Mouse (Mus musculus) neural tube, embryonic 11.5 days (tissue): Measurements from ENCODE around the gene Bfsp1. TPM values are rescaled to one million over a fixed set of nuclear protein-coding genes. Genes with fewer than 3 reads are reported as not detected.

Experiments
- ATAC-seq: fragments of 200-750 bp; cut with Nextera tagmentation; 2 replicates; pipeline ENCODE4 v1.8.0; 2017; ENCODE audit warnings: moderate number of reproducible peaks, mild to moderate bottlenecking, moderate TSS enrichment, moderate library complexity; ENCODE audit not compliant: insufficient read depth, low FRiP score, low TSS enrichment
- DNase-seq: peaks from one replicate; pipeline ENCODE4 v3.0.0-alpha.2; 2015; ENCODE audit warnings: low spot score
- H3K27ac ChIP-seq: fragments of 300-500 bp; sonication (generic); 2 replicates; pipeline ENCODE4 v1.5.1; 2014; ENCODE audit warnings: low read depth, mild to moderate bottlenecking, low read length
- H3K27me3 ChIP-seq: fragments of 300-500 bp; sonication (generic); 2 replicates; pipeline ENCODE4 v1.6.1; 2014; ENCODE audit warnings: mild to moderate bottlenecking, low read length, mixed read lengths; ENCODE audit not compliant: control insufficient read depth, insufficient read depth
- H3K36me3 ChIP-seq: fragments of 300-500 bp; sonication (generic); 2 replicates; pipeline ENCODE4 v1.6.1; 2014; ENCODE audit warnings: mild to moderate bottlenecking, low read length, moderate library complexity, mixed read lengths; ENCODE audit not compliant: control insufficient read depth, insufficient read depth
- H3K4me1 ChIP-seq: fragments of 300-500 bp; sonication (generic); 2 replicates; pipeline ENCODE4 v1.6.1; 2014; ENCODE audit warnings: low read length, mixed read lengths; ENCODE audit not compliant: control insufficient read depth, insufficient read depth
- H3K4me2 ChIP-seq: fragments of 300-500 bp; sonication (generic); 2 replicates; pipeline ENCODE4 v1.6.1; 2014; ENCODE audit warnings: low read depth, mild to moderate bottlenecking, moderate library complexity
- H3K4me3 ChIP-seq: fragments of 300-500 bp; sonication (generic); 2 replicates; pipeline ENCODE4 v1.5.1; 2014; ENCODE audit warnings: low read depth, low read length
- H3K9ac ChIP-seq: fragments of 300-500 bp; sonication (generic); 2 replicates; pipeline ENCODE4 v1.6.1; 2014; ENCODE audit warnings: mild to moderate bottlenecking, low read length
- H3K9me3 ChIP-seq: fragments of 300-500 bp; sonication (generic); 2 replicates; pipeline ENCODE4 v1.6.1; 2016; ENCODE audit warnings: low read length; ENCODE audit not compliant: control insufficient read depth
- WGBS: fragments of 180-500 bp; shearing (Covaris S2); extraction: QIAGEN DNeasy Blood & Tissue Kit; methylation state at CpG from one replicate; pipeline ENCODE4 v1.1.7; 2014; 5-methylcytosine and 5-hydroxymethylcytosine counted together
- polyA plus RNA-seq: library from polyadenylated mRNA; unstranded; fragments of >200 nt; fragmentation: Nextera tagmentation; extraction: Ambion mirVana; gene quantifications from 2 replicates; pipeline ENCODE4 v1.2.1, GENCODE M21; 2014

Bfsp1 gene
- polyA plus RNA-seq, 1 experiment from 2014 or later = 0.82 TPM

GRCm38 (mm10) chr2:143889860-143890433, 27.0 kb upstream of the Bfsp1 start:
- DNase-seq (no peak), ATAC-seq (no peak)
- Histone ChIP-seq H3K9ac (no peak overlapping the region), H3K27ac (no peak overlapping the region), H3K9me3 (no peaks in the 10 kb centered on the region), H3K27me3 (no peaks in the 10 kb centered on the region), H3K4me2 (no peak overlapping the region), H3K36me3 (no peaks in the 10 kb centered on the region), H3K4me1 (no peaks in the 10 kb centered on the region), H3K4me3 (no peak overlapping the region)
- WGBS = 59% methylated on average over 12 of the region's 12 CpGs

DNA sequence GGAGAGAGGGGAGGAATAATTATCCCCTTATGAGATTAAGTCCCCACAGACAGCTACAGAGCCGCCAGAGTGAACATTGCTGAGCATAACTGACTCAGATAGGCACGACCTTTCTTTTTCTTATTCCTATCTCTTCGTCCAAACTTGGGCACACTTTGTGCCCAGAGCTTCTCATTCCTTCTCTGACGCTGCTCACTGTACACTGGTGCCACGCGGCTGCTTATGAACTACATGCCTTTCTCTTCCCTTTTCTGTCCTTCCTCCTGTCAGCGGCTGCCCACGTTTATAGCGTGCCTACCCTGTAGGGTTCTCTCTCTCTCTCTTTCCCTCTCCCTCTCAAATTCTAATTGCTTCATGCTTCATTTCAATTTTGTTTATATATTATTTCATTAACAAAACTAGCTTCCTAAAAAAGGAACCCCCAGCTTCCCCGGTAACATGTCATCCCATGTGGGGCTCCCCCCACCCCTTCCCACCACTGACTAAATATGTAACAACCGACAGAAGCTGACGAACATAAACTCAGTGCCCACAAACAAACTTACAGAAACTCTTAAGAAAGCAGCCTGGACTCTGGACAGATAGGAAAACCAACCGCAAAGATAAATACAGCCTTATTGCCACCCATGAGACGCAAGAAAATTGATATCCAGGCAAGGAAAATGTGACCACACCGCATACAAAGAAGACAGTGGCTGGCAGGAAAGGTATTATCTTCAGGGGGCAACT, 26.3 kb upstream of the Bfsp1 start:
- H3K4me2 ChIP-seq = no peak overlapping the region
- ATAC-seq = no peak
- no peak overlapping the region for H3K4me3 ChIP-seq
- 84% methylated on average over 15 of the region's 15 CpGs for WGBS
- no peak for DNase-seq
- no peaks in the 10 kb centered on the region for H3K36me3 ChIP-seq
- no peak overlapping the region for H3K9ac ChIP-seq
- no peak overlapping the region for H3K27ac ChIP-seq
- H3K27me3 ChIP-seq = no peaks in the 10 kb centered on the region
- no peaks in the 10 kb centered on the region for H3K4me1 ChIP-seq
- H3K9me3 ChIP-seq = no peaks in the 10 kb centered on the region

DNA sequence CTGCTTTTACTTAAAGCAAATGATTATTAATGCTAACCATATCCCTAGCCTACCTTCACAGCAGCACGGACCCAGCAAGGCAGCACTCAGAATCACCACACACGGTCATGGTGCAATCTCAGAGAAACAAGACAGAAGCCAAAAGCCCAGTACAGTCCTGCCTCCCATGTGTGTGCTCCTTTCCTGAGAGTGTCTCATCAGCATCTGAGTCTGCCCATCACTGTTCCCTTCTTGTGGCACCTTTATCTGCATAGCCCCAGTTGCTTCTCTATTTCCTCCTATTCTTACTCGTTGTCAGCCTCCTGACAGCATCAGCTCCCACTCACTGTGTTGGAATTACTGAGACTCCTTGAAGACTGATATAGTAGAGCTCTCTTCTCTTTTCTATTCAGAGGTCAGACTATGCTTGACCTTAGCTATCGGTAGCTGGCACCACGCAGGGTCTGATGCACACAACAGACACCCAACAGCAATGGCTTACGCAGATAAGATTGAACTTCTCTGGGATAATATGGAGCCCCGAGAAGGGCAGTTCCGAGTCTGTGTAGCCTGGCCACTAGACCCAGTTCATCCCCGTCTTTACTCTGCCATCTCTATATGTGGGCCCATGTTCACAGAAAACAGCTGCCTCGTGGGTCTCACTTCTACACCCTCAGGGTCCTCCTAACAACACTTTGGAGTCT, 19.8 kb upstream of the Bfsp1 start:
- ATAC-seq (no peak), DNase-seq (no peak)
- Histone ChIP-seq H3K27me3 (no peaks in the 10 kb centered on the region), H3K36me3 (no peaks in the 10 kb centered on the region), H3K9ac (no peak overlapping the region), H3K4me2 (no peak overlapping the region), H3K27ac (no peak overlapping the region), H3K4me1 (no peaks in the 10 kb centered on the region), H3K4me3 (no peak overlapping the region), H3K9me3 (no peaks in the 10 kb centered on the region)
- 85% methylated on average over 10 of the region's 10 CpGs for WGBS

GRCm38 (mm10) chr2:143882002-143882401, 19.0 kb upstream of the Bfsp1 start:
- Histone ChIP-seq H3K4me1 (no peaks in the 10 kb centered on the region), H3K4me3 (no peak overlapping the region)
- no peak for ATAC-seq

DNA sequence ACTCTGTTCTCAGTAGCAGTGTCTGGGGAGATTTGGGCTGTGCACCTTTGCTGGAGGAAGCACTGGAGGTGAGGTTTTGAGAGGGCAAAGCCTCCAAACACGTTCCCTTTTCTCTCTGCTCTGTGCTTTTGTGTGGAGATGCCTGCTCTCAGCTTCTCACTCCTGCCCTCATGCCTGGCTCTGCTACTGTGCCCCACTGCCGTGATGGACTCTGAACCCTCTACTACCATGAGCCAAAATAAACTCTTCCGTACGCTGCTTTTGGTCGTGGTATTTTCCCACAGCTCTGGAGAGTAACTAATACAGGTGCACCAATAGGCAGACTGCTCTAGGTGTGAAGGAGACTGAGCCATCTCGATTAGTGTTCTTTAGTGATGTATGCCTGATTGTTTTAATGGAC, 16.3 kb upstream of the Bfsp1 start:
- no peak for DNase-seq
- H3K4me3 ChIP-seq = no peak overlapping the region
- no peaks in the 10 kb centered on the region for H3K36me3 ChIP-seq
- 87% methylated on average over 6 of the region's 6 CpGs for WGBS
- no peaks in the 10 kb centered on the region for H3K9me3 ChIP-seq
- ATAC-seq = no peak
- H3K27ac ChIP-seq = no peak overlapping the region
- no peak overlapping the region for H3K9ac ChIP-seq
- H3K4me2 ChIP-seq = no peak overlapping the region
- no peaks in the 10 kb centered on the region for H3K27me3 ChIP-seq
- no peaks in the 10 kb centered on the region for H3K4me1 ChIP-seq

More at GRCm38 (mm10) chr2:143882002-143882401, 19.0 kb upstream of the Bfsp1 start:
- no peaks in the 10 kb centered on the region for H3K27me3 ChIP-seq
- H3K36me3 ChIP-seq = no peaks in the 10 kb centered on the region
- DNase-seq = no peak
- no peak overlapping the region for H3K9ac ChIP-seq
- H3K27ac ChIP-seq = no peak overlapping the region
- H3K4me2 ChIP-seq = no peak overlapping the region
- no peaks in the 10 kb centered on the region for H3K9me3 ChIP-seq
- WGBS = 91% methylated on average over 4 of the region's 4 CpGs

DNA sequence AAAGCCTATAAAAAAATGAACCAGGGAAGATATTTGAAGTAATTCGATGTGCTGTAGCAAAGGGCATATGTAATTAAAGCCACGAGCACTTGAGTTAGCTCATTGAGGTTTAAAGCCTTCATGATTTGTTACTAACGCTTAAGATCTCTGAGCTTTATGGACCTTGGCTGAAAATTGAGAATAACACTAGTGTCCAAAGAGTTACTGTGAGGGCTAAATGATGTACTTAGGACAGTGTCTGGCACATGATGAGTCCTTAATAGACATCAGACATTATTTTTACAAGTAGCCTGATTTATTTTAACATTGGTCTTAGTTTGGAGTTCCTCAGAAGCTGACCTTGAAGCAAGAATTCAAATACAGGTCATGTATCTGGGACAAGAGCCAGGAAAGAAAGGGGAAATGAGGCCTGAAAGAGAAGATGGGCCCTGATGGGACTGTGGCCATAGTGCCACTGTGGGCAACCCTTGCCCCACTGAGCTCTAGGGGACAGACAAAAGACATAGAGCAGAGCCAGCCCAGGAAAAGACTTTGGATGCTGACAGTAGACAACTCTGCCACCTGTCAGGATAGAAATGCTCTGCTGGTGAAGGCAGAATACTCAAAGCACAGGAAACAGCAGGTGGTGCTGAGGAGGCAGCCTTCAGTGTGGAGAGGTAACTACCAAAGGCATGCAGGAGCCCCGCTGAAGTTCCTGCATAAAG, 14.1 kb upstream of the Bfsp1 start:
- Histone ChIP-seq H3K27ac (no peak overlapping the region), H3K4me3 (no peak overlapping the region), H3K27me3 (no peaks in the 10 kb centered on the region), H3K36me3 (no peaks in the 10 kb centered on the region), H3K4me2 (no peak overlapping the region), H3K9ac (no peak overlapping the region), H3K4me1 (no peaks in the 10 kb centered on the region), H3K9me3 (no peaks in the 10 kb centered on the region)
- WGBS = 72% methylated on average over 4 of the region's 4 CpGs
- DNase-seq = no peak
- no peak for ATAC-seq

DNA sequence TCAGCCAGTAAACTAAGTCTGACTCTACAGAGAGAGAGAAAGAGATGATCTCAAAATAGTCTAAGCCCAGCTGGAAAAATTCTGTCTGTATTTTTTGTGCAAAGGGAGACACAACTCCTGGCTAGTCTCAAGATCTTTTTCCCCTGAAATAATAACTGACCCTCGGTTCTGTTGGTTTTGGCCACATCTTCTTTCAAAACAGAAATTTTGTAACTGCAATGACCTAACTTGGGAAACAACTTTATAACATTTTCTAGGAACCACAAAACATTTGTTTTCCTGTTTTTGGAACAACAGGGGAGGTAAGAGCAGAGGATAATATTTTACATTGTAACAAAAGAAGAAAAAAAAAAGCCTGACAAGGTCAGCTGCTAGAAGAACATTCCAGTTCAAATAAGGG, 13.1 kb upstream of the Bfsp1 start:
- Histone ChIP-seq H3K4me2 (no peak overlapping the region), H3K9me3 (no peaks in the 10 kb centered on the region), H3K4me1 (no peaks in the 10 kb centered on the region), H3K9ac (no peak overlapping the region), H3K27me3 (no peaks in the 10 kb centered on the region), H3K4me3 (no peak overlapping the region), H3K36me3 (no peaks in the 10 kb centered on the region), H3K27ac (no peak overlapping the region)
- ATAC-seq = no peak
- WGBS = 59% methylated on average over 1 of the region's 1 CpGs
- DNase-seq = no peak

GRCm38 (mm10) chr2:143870936-143871688, 8.1 kb upstream of the Bfsp1 start:
- H3K9me3 ChIP-seq = no peaks in the 10 kb centered on the region
- 75% methylated on average over 10 of the region's 10 CpGs for WGBS
- H3K4me1 ChIP-seq = no peaks in the 10 kb centered on the region
- no peak overlapping the region for H3K4me3 ChIP-seq
- no peak overlapping the region for H3K9ac ChIP-seq
- no peak for ATAC-seq
- no peak for DNase-seq
- H3K27ac ChIP-seq = no peak overlapping the region
- H3K36me3 ChIP-seq = no peaks in the 10 kb centered on the region
- no peak overlapping the region for H3K4me2 ChIP-seq
- H3K27me3 ChIP-seq = no peaks in the 10 kb centered on the region
